Mouse (Mus musculus): ENCODE measurements around the gene Prpf38b.

Gene Prpf38b

DNA sequence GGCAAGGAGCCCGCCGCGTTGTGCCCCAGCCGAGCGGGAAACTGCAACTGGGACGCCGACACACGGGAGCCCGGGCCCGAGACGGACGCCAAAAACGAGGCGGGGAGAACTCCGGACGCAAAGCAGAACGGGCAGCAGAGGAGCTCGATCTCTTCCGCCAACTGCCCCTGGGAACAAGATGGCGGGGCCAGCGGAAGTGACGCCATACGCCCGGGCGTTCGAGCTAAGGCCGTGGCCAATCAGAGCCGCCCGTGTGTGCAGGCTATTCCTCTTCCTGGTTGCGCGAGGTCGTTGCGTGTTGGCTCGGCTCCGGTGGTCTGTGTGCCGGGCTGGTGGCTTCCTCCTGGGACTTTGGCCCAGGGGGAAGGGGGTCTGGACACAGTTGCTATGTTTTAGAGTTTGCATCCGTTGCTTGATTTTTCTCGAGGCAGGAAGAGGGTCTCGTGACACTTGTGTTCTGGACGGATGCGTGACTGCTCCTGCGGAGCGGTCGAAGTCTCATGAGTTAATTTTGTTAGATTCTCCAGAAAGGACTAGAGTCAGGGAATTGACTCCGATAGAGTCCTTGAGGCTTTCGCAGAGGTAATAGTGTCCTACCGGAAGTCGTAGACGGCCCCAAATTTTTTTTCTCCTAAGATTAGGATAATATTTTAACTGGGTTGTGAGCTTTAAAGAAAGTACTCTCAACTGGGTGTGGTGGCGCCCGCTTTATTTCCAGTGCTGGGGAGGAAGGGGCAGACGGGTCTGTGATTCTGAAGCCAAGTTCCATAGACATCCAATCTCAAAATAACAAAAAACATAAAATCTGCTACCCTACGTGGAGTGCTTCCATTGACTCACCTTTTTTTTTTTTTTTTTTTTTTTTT is at the start of gene Prpf38b:
TSS of gene Prpf38b (minus strand) at position 180 of the 866 bp plus-strand sequence.
- DNase-seq (ENCODE audit: low read depth in 1 of 2, low spot score in 2 of 2): peak; percentile 87 to 89

- no peak for DNase-seq (ENCODE audit: low read depth in 1 of 2, low spot score in 2 of 2)
Observed at GRCm38 (mm10) chr3:108961226-108961625, 49.7 kb upstream of the Prpf38b start.

DNA sequence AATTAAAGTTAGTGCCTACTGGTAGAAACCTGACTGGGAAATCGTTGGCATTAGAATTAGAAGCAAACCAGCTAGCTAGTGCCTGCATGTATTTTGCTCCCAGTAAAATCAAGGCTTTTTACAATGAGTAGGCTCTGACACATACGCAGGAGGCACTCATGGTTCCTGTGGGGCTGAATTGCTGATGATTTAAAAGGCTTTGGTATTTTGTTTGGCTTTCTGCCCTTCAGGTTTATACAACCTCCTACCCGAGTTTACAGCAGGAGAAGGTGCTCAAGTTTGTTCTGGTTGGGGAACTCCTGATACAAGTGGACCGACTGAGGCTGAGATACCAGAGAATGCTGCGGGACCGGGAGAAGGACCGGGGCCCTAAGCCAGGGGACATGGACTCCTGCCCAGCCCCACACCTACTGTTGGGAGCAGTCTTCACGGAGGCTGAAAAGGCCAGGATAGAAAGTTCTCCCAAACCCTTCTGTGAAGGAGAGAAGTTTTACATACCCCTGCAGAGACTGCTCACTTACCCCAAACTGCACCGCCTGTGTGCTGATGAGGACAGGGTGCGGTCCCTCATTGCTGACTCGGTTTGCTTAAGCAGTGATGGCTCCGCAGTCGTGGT is 48.3 kb upstream of the Prpf38b start:
- no peak for DNase-seq (ENCODE audit: low read depth in 1 of 2, low spot score in 2 of 2)

GRCm38 (mm10) chr3:108957976-108958375 is 46.4 kb upstream of the Prpf38b start:
- DNase-seq (ENCODE audit: low read depth in 1 of 2, low spot score in 2 of 2): no peak

DNA sequence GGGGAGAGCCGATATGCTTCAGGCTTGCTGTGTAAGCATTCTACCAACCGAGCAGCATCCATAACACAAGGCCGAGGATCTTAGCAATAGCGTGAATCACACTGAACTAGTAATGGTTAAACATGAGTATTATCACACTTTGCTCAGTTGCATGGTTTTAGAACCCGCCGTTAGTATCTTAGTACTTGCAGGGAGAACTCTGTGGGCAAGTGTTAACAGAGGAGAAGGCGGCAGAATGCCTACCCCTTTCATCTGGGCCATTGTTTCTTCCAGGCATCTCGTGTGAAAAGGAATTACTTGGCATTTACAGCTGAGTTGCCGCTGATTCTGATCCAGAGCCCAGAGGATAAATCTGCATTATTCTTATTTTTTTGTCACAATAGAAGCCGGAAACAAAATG is 29.5 kb upstream of the Prpf38b start:
- DNase-seq (ENCODE audit: low read depth in 1 of 2, low spot score in 2 of 2): no peak

DNA sequence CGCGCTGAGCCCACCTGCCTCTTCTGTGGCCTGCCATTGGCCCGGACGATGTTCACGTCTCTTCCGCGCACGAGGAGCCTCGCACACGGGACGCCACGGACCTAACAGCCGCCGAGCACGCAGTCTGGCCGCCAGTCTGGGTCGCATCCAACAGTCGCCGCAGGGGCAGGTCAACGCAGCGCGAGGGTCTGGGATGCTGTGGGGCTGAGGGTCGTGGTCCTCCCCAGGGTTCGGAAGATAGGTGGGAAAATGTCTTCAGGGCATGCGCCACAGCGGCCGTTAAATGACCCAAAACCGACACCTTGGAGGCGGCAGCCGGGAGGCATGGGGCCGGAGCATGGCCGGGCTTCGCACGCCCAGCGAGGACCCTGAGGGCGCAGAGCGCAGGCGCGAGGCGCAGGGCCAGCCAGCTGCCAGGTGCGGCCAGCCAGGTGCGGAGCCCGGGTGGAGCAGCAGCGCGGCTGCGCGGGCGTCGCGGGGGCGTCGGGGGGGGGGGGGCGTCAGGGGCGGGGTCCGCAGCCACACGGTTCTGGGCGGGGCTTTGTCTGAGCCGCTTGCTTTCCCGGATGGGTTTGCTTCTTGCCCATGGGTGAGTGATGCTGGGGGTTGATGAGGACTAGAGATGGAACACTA is 28.6 kb upstream of the Prpf38b start, which contains the start of gene Gm9857:
TSS of gene Gm9857 (minus strand) at position 445 of the 633 bp plus-strand sequence.
- DNase-seq (ENCODE audit: low read depth in 1 of 2, low spot score in 2 of 2): no peak

- DNase-seq (ENCODE audit: low read depth in 1 of 2, low spot score in 2 of 2): no peak
Observed at GRCm38 (mm10) chr3:108939573-108939972, 28.0 kb upstream of the Prpf38b start, which contains the start of gene Henmt1. TSS of gene Henmt1 (plus strand) at chr3:108939873.

DNA sequence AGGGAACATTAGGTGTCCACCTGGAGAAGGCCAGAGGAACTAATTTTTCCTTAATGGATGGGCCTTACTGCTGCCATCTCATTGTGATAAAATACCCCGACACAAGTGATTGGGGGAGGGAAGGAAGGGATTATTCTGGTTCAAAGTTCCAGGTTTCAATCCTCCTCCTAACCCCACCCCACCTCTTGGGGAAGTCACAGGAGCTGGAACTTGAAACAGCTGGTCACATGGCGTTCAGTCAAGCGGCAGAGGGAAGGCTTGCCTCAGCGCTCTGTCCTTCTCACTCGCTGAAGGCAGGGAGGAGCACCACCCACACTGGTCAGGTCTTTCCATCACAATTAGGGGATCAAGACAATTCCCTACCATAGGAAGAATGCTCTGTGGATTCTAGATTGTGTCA is 27.2 kb upstream of the Prpf38b start:
- DNase-seq (ENCODE audit: low read depth in 1 of 2, low spot score in 2 of 2): no peak

DNA sequence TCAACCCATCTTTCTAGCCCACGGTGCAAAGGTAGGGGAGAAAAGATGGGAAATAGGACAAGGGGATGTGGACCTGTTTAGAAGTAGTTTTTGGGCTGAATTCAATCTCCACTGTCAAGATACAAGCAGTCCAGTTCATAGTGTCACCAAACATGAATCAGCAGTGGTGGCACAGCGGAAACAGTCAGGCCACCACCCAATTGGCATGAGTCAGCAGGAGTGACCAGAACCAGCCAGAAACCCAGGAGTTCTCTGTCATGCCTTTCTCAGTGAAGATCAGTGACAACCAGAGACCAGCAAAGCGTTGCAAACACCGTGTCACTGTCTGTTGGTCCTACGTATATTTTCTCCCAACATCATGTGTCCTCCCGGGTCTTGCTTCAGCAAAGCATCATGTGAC is 22.0 kb upstream of the Prpf38b start:
- no peak for DNase-seq (ENCODE audit: low read depth in 1 of 2, low spot score in 2 of 2)

DNA sequence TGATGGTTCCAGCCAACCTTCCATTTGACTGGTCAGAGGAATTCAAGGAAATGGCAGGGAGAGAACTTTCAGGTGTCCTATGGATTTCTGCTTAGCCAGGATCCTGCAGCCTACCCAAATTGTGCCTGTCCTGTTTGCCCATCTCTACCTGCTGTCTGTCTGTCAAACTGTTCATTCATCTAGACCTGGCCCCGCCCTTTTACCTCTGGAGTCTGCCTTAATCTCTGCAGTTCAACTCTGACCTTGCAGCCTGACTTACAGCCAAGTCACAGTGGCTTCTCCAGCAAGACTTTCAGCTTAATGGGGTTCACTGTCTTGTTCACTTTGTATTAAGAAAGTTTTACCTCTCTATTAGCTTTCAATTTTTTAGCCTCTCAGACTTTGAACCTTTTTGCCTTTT is 14.8 kb upstream of the Prpf38b start:
- no peak for DNase-seq (ENCODE audit: low read depth in 1 of 2, low spot score in 2 of 2)

DNA sequence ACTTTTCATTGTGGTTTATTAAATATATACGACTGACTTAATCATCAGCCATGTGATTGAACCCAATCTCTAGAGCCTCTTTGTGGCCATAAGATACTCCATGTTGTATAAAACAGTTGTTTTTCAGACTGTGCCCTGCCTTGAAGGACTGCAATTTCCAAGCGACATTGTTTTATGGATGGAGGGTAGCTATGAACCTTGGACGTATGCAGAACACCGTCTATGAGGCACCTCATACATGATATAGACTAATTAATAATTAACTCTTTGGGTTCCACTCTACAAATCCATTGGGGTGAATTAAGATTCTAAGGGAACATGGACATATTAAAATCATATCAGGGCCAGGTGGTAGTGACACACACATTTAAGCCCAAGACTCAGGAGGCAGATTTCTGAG is 14.2 kb upstream of the Prpf38b start:
- DNase-seq (ENCODE audit: low read depth in 1 of 2, low spot score in 2 of 2): no peak

DNA sequence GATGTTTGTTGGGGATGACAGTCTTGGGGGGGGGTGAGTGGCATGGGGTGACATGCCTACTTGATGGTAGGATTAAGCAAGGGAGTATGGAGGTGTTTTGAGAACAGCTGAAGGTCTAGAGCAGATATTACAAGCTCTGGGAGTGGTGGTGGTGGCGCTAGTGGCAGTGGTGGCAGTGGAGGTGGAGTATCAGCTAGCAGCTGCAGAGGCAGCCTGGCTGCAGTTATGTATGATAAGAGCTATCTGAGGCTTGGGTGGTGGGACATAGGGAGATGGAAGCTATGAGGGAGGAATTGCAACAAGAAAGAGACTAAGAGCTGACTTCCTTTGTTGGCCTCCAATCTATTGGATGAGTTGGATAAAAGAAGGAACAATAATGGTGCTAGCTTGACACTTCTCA is 10.3 kb upstream of the Prpf38b start:
- no peak for DNase-seq (ENCODE audit: low read depth in 1 of 2, low spot score in 2 of 2)

GRCm38 (mm10) chr3:108920442-108921070 is 9.0 kb upstream of the Prpf38b start:
- DNase-seq (ENCODE audit: low read depth in 1 of 2, low spot score in 2 of 2): no peak

- DNase-seq (ENCODE audit: low read depth in 1 of 2, low spot score in 2 of 2): no peak
Observed at GRCm38 (mm10) chr3:108918852-108919251, 7.3 kb upstream of the Prpf38b start.

DNA sequence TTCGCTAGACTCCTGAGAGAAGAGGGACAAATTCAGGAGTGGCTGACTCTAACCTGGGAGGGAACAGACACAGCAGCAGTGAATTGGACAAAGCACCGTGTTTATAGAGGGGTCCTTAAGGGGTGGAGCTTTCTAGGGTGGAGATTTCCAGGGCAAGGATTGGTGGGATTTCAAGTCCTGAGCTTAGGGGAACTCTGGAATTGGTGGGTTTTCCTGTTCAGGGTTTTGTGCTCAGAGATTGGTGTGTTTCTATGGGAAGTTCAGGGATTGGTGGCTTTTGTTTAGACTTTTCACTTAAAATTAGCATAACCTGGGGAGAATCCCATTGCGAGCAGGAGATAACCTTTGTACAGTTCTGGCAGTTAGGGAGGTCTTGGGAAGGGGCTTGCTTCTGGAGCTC is 6.5 kb upstream of the Prpf38b start:
- no peak for DNase-seq (ENCODE audit: low read depth in 1 of 2, low spot score in 2 of 2)

- DNase-seq (ENCODE audit: low read depth in 1 of 2, low spot score in 2 of 2): no peak
Observed at GRCm38 (mm10) chr3:108916857-108917256, 5.3 kb upstream of the Prpf38b start.

DNA sequence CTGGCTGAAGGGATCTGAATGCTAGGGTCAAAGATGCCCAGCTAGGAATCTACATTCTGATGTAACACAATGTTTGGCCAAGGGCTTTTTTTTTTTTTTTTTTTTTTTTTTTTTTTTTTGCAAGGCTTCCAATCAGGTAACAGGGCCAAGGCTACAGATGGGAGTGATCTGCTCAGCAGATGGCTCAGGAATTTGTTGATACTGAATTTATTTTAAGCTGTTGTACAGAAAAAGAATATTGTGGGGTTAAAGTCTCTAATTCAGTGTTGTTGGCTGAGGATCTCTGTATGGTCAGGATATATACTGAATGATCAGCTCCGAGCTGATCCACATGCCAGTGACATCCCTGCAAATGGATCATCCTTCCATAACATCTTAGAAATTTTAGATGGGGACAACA is 4.5 kb upstream of the Prpf38b start:
- no peak for DNase-seq (ENCODE audit: low read depth in 1 of 2, low spot score in 2 of 2)

DNA sequence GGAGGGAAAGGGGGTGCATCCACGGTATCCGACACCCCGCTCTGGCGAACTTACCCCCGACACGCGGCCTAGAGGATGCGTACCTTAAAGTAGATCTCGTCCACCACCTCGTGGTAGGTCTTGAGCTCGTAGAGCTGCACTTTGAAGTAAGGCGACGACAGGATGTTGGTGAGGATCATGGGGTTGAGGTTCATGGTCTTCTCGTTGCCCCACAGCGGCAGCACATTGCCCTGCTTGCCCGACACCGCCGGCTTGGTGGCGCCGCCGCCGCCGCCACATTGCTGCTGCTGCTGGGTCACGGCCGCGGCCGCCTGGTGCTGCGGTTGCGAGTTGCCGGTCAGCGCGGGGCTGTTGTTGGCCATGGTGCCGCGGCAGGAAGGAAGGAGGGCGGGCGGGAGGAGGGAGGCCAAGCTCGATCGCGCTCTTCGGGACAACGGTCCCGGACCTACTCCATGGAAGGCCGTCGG is 413 bp downstream of the Prpf38b start:
- DNase-seq (ENCODE audit: low read depth in 1 of 2, low spot score in 2 of 2): peak; percentile 45 to 64

- no peak for DNase-seq (ENCODE audit: low read depth in 1 of 2, low spot score in 2 of 2)
Observed at GRCm38 (mm10) chr3:108910303-108911080, 1.0 kb downstream of the Prpf38b start.

GRCm38 (mm10) chr3:108902934-108903333 is 8.6 kb downstream of the Prpf38b start:
- no peak for DNase-seq (ENCODE audit: low read depth in 1 of 2, low spot score in 2 of 2)

- DNase-seq (ENCODE audit: low read depth in 1 of 2, low spot score in 2 of 2): no peak
Observed at GRCm38 (mm10) chr3:108902038-108902437, 9.5 kb downstream of the Prpf38b start.
